Mouse (Mus musculus): ENCODE measurements around the gene Arpp19. TPM values are rescaled to one million over a fixed set of nuclear protein-coding genes. Genes with fewer than 3 reads are reported as not detected.

The Arpp19 gene
- total RNA-seq (2021): 100 to 1,000 TPM; 163 to 170 TPM
- long read RNA-seq, experiment 1, full-length matches to known transcripts: 100 of 108 reads
- long read RNA-seq, experiment 1, partial matches to known transcripts: 1 of 108 reads
- long read RNA-seq, experiment 1, other reads (novel, unspliced or antisense): 7 of 108 reads
- long read RNA-seq, experiment 2, full-length matches to known transcripts: 145 of 154 reads
- long read RNA-seq, experiment 2, partial matches to known transcripts: 2 of 154 reads
- long read RNA-seq, experiment 2, other reads (novel, unspliced or antisense): 7 of 154 reads

- Histone ChIP-seq H3K27ac (peak within 1 kb of the TSS; percentile 88), H3K4me3 (peak within 1 kb of the TSS; percentile 89)
- peak; percentile 20 for TF ChIP-seq CTCF (conservative IDR thresholded peaks at IDR 0.05)
- peak; percentile 85 to 89 for DNase-seq (ENCODE audit: low spot score in 2 of 2)
Measured at GRCm38 (mm10) chr9:75037451-75038356, at the start of gene Arpp19. Arpp19 (plus strand) TSS chr9:75037614.

- H3K4me3 ChIP-seq: no peak overlapping the region
- no peak for TF ChIP-seq CTCF (conservative IDR thresholded peaks at IDR 0.05)
- peak overlapping the region; percentile 32; the same call in 1 of the 2 replicates for H3K27ac ChIP-seq
- DNase-seq (ENCODE audit: low spot score in 2 of 2): no peak
Measured at GRCm38 (mm10) chr9:74988893-74989460, 48.4 kb upstream of the Arpp19 start.

- H3K27ac ChIP-seq: peak overlapping the region; percentile 46
- no peak overlapping the region for H3K4me3 ChIP-seq
- TF ChIP-seq CTCF (conservative IDR thresholded peaks at IDR 0.05): no peak
- DNase-seq (ENCODE audit: low spot score in 2 of 2): no peak
Measured at GRCm38 (mm10) chr9:74989990-74990389, 47.4 kb upstream of the Arpp19 start.

GRCm38 (mm10) chr9:74994611-74995257 lies 42.7 kb upstream of the Arpp19 start:
- no peak for TF ChIP-seq CTCF (conservative IDR thresholded peaks at IDR 0.05)
- no peak for DNase-seq (ENCODE audit: low spot score in 2 of 2)
- peak overlapping the region; percentile 67; the same call in 1 of the 2 replicates for H3K27ac ChIP-seq

GRCm38 (mm10) chr9:74996349-74996748 lies 41.1 kb upstream of the Arpp19 start:
- no peak for TF ChIP-seq CTCF (conservative IDR thresholded peaks at IDR 0.05)
- no peak overlapping the region for H3K4me3 ChIP-seq
- no peak overlapping the region for H3K27ac ChIP-seq
- no peak for DNase-seq (ENCODE audit: low spot score in 2 of 2)

More at GRCm38 (mm10) chr9:74994611-74995257, 42.7 kb upstream of the Arpp19 start:
- H3K4me3 ChIP-seq: no peak overlapping the region

GRCm38 (mm10) chr9:74997976-74998375 lies 39.4 kb upstream of the Arpp19 start:
- DNase-seq (ENCODE audit: low spot score in 2 of 2): no peak
- Histone ChIP-seq H3K27ac (no peak overlapping the region), H3K4me3 (no peak overlapping the region)
- TF ChIP-seq CTCF (conservative IDR thresholded peaks at IDR 0.05): no peak

GRCm38 (mm10) chr9:75001006-75001405 lies 36.4 kb upstream of the Arpp19 start:
- no peak for DNase-seq (ENCODE audit: low spot score in 2 of 2)
- Histone ChIP-seq H3K27ac (peak overlapping the region; percentile 61), H3K4me3 (no peak overlapping the region)
- TF ChIP-seq CTCF (conservative IDR thresholded peaks at IDR 0.05): no peak

GRCm38 (mm10) chr9:75001611-75002204 lies 35.7 kb upstream of the Arpp19 start:
- no peak for DNase-seq (ENCODE audit: low spot score in 2 of 2)
- no peak for TF ChIP-seq CTCF (conservative IDR thresholded peaks at IDR 0.05)
- Histone ChIP-seq H3K4me3 (no peak overlapping the region), H3K27ac (peak overlapping the region; percentile 61)

GRCm38 (mm10) chr9:75002262-75002661 lies 35.2 kb upstream of the Arpp19 start:
- TF ChIP-seq CTCF (conservative IDR thresholded peaks at IDR 0.05): no peak
- DNase-seq (ENCODE audit: low spot score in 2 of 2): no peak
- no peak overlapping the region for H3K4me3 ChIP-seq
- H3K27ac ChIP-seq: peak overlapping the region; percentile 61

- Histone ChIP-seq H3K4me3 (no peak overlapping the region), H3K27ac (peak overlapping the region; percentile 61; the same call in 1 of the 2 replicates)
- DNase-seq (ENCODE audit: low spot score in 2 of 2): no peak
- TF ChIP-seq CTCF (conservative IDR thresholded peaks at IDR 0.05): no peak
Measured at GRCm38 (mm10) chr9:75004203-75004602, 33.2 kb upstream of the Arpp19 start.

- H3K27ac ChIP-seq: no peak overlapping the region
- no peak for TF ChIP-seq CTCF (conservative IDR thresholded peaks at IDR 0.05)
Measured at GRCm38 (mm10) chr9:75016591-75016990, 20.8 kb upstream of the Arpp19 start.

GRCm38 (mm10) chr9:75019181-75019580 lies 18.2 kb upstream of the Arpp19 start:
- TF ChIP-seq CTCF (conservative IDR thresholded peaks at IDR 0.05): no peak
- Histone ChIP-seq H3K4me3 (no peak overlapping the region), H3K27ac (no peak overlapping the region)
- no peak for DNase-seq (ENCODE audit: low spot score in 2 of 2)

More at GRCm38 (mm10) chr9:75016591-75016990, 20.8 kb upstream of the Arpp19 start:
- H3K4me3 ChIP-seq: no peak overlapping the region
- no peak for DNase-seq (ENCODE audit: low spot score in 2 of 2)
